Mouse (Mus musculus) cortical plate, adult 2 months (tissue): ENCODE results near the gene Tmem231.

Source experiments
- CTCF ChIP-seq: fragments of 200-500 bp; IDR thresholded peaks from 2 replicates; pipeline ENCODE4 v1.5.1; 2011; ENCODE audit warnings: mild to moderate bottlenecking, control low read depth, low read length; ENCODE audit not compliant: insufficient read depth; ENCODE audit errors: extremely low read depth
- POLR2A ChIP-seq: fragments of 200-500 bp; IDR thresholded peaks from 2 replicates; pipeline ENCODE4 v1.6.1; 2011; ENCODE audit warnings: mild to moderate bottlenecking, low read length, control low read depth; ENCODE audit not compliant: insufficient read depth; ENCODE audit errors: extremely low read depth

GRCm38 (mm10) chr8:111954844-111955594 is 21.3 kb upstream of the Tmem231 start:
- no peak for TF ChIP-seq CTCF
- TF ChIP-seq POLR2A = no peak
